Comparison of ENCODE assay signal across 27 mouse cellular contexts in the genomic region with DNA sequence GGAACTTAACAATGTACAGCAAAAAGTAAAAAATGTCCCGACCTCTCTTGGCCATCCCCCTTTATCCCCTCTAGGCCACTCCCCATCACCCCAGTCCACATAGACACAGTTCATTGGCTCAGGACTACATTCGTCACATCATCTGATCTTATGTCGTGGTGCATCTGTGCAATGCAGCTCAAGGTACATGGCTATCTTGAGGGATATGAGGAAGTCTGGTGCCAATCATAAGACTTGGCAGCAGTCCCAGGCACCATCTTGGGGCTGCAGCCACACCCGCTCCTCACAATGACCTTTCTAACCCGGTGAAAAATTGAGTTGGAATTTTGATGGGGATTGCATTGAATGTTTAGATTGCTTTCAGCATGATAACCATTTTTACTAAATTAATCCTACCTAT.
"Had no signal": no experiment of that assay in that cellular context is flagged by ENCODE, and none has a peak within 500 bp of the region (broad histone marks: within the 10 kb centered on the region; RNA-seq: fewer than 3 reads in every experiment).

No protein-coding gene starts in this region.

- H3K4me3 ChIP-seq: embryonic facial prominence, embryonic 10.5 days; embryonic facial prominence, embryonic 12.5 days; embryonic facial prominence, embryonic 13.5 days; embryonic facial prominence, embryonic 15.5 days; erythroblast, embryonic 14.5 days; forebrain, embryonic 10.5 days; forebrain, embryonic 12.5 days; forebrain, embryonic 13.5 days; forebrain, embryonic 15.5 days; gastrocnemius, adult 2 months; heart, adult 2 months; heart, embryonic 10.5 days had no signal

- H3K27ac ChIP-seq: embryonic facial prominence, embryonic 10.5 days; embryonic facial prominence, embryonic 12.5 days; embryonic facial prominence, embryonic 13.5 days; embryonic facial prominence, embryonic 15.5 days; forebrain, embryonic 10.5 days; forebrain, embryonic 12.5 days; forebrain, embryonic 13.5 days; forebrain, embryonic 15.5 days; gastrocnemius, adult 2 months; heart, adult 2 months; heart, embryonic 10.5 days had no signal

- H3K4me1 ChIP-seq: embryonic facial prominence, embryonic 10.5 days; embryonic facial prominence, embryonic 12.5 days; embryonic facial prominence, embryonic 13.5 days; embryonic facial prominence, embryonic 15.5 days; forebrain, embryonic 10.5 days; forebrain, embryonic 12.5 days; forebrain, embryonic 13.5 days; forebrain, embryonic 15.5 days; heart, embryonic 10.5 days had no signal

- H3K9me3 ChIP-seq: embryonic facial prominence, embryonic 10.5 days; embryonic facial prominence, embryonic 12.5 days; embryonic facial prominence, embryonic 13.5 days; embryonic facial prominence, embryonic 15.5 days; forebrain, embryonic 10.5 days; forebrain, embryonic 12.5 days; forebrain, embryonic 13.5 days; forebrain, embryonic 15.5 days; heart, embryonic 10.5 days had no signal

- H3K9ac ChIP-seq: embryonic facial prominence, embryonic 12.5 days; embryonic facial prominence, embryonic 13.5 days; embryonic facial prominence, embryonic 15.5 days; forebrain, embryonic 12.5 days; forebrain, embryonic 13.5 days; forebrain, embryonic 15.5 days; forebrain, postnatal 0 days had no signal

- H3K36me3 ChIP-seq: embryonic facial prominence, embryonic 10.5 days; embryonic facial prominence, embryonic 12.5 days; embryonic facial prominence, embryonic 13.5 days; embryonic facial prominence, embryonic 15.5 days; forebrain, embryonic 10.5 days; forebrain, embryonic 12.5 days; forebrain, embryonic 15.5 days; heart, embryonic 10.5 days had no signal

- DNase-seq: cerebellum, adult 9-10 months; cerebellum, adult 9-11 months; cerebellum, postnatal 10 days; cerebellum, postnatal 14 days; cerebellum, postnatal 25 days; cerebellum, postnatal 36 days; embryo, embryonic 11 days; forebrain, postnatal 0 days; gastrocnemius, adult 2 months; gastrocnemius, postnatal 10 days; gastrocnemius, postnatal 14 days; gastrocnemius, postnatal 25 days; gastrocnemius, postnatal 36 days; heart, adult 18-20 months; heart, adult 2 months had no signal

- H3K27me3 ChIP-seq: embryonic facial prominence, embryonic 12.5 days; embryonic facial prominence, embryonic 13.5 days; embryonic facial prominence, embryonic 15.5 days; forebrain, embryonic 12.5 days; forebrain, embryonic 13.5 days; forebrain, embryonic 15.5 days had no signal

- ATAC-seq: forebrain, embryonic 13.5 days; forebrain, embryonic 14.5 days; forebrain, embryonic 15.5 days; forebrain, embryonic 16.5 days; forebrain, postnatal 0 days had no signal
